Mouse (Mus musculus) hindbrain, embryonic 16.5 days (tissue): ENCODE results near the gene Samd4. TPM values are rescaled to one million over a fixed set of nuclear protein-coding genes. Genes with fewer than 3 reads are reported as not detected.
"Not testable (repeated sequence)": the region's sequence is repeated elsewhere in the genome, so short reads cannot be mapped to it uniquely, and the experiment has no call there.

Experiments
- ATAC-seq: fragments of 200-750 bp; cut with Nextera tagmentation; 2 replicates; pipeline ENCODE4 v1.8.0; 2017; ENCODE audit warnings: moderate TSS enrichment, moderate library complexity
- H3K27ac ChIP-seq: fragments of 300-500 bp; sonication (generic); 2 replicates; pipeline ENCODE4 v1.5.1; 2014; ENCODE audit warnings: low read depth, mild to moderate bottlenecking, control low read depth, low read length, moderate library complexity
- H3K27me3 ChIP-seq: fragments of 300-500 bp; sonication (generic); replicated peaks from 2 replicates; pipeline ENCODE4 v1.6.1; 2014; ENCODE audit warnings: low read length; ENCODE audit not compliant: control insufficient read depth, insufficient read depth
- H3K36me3 ChIP-seq: fragments of 300-500 bp; sonication (generic); 2 replicates; pipeline ENCODE4 v1.6.1; 2014; ENCODE audit warnings: mild to moderate bottlenecking, low read length, moderate library complexity, mixed read lengths; ENCODE audit not compliant: control insufficient read depth, insufficient read depth
- H3K4me1 ChIP-seq: fragments of 300-500 bp; sonication (generic); 2 replicates; pipeline ENCODE4 v1.6.1; 2014; ENCODE audit warnings: low read depth, low read length; ENCODE audit not compliant: control insufficient read depth, insufficient read depth
- H3K4me2 ChIP-seq: fragments of 300-500 bp; sonication (generic); 2 replicates; pipeline ENCODE4 v1.6.1; 2014; ENCODE audit warnings: mild to moderate bottlenecking, low read length, control low read depth, moderate library complexity
- H3K4me3 ChIP-seq: fragments of 300-500 bp; sonication (generic); 2 replicates; pipeline ENCODE4 v1.5.1; 2014; ENCODE audit warnings: mild to moderate bottlenecking, low read length, control low read depth, moderate library complexity
- H3K9ac ChIP-seq: fragments of 300-500 bp; sonication (generic); 2 replicates; pipeline ENCODE4 v1.6.1; 2014; ENCODE audit warnings: low read depth, mild to moderate bottlenecking, control low read depth, low read length, moderate library complexity
- H3K9me3 ChIP-seq: fragments of 300-500 bp; sonication (generic); 2 replicates; pipeline ENCODE4 v1.6.1; 2014; ENCODE audit warnings: mild to moderate bottlenecking, low read length, moderate library complexity; ENCODE audit not compliant: control insufficient read depth
- WGBS: fragments of 180-500 bp; shearing (Covaris S2); extraction: QIAGEN DNeasy Blood & Tissue Kit; methylation state at CpG from one replicate; pipeline ENCODE4 v1.1.7; 2014; 5-methylcytosine and 5-hydroxymethylcytosine counted together
- polyA plus RNA-seq: library from polyadenylated mRNA; unstranded; fragments of >200 nt; fragmentation: Nextera tagmentation; extraction: Ambion mirVana; gene quantifications from 2 replicates; pipeline ENCODE4 v1.2.1, GENCODE M21; 2015

Samd4 gene
- polyA plus RNA-seq, 1 experiment from 2014 or later, result 4.7 TPM

- no peak for ATAC-seq
- Histone ChIP-seq H3K9ac (no peak overlapping the region), H3K4me3 (no peak overlapping the region), H3K27ac (no peak overlapping the region), H3K4me2 (no peak overlapping the region), H3K9me3 (no peaks in the 10 kb centered on the region), H3K36me3 (0 out of 2 replicates have a peak, but pooled peaks cover 2% of the 10 kb centered on the region), H3K4me1 (no peaks in the 10 kb centered on the region), H3K27me3 (no peaks in the 10 kb centered on the region)
- 96% methylated on average over 3 of the region's 3 CpGs for WGBS
Observed at GRCm38 (mm10) chr14:47105755-47106154, 223.1 kb downstream of the Samd4 start.

- Histone ChIP-seq H3K4me3 (no peak overlapping the region), H3K27me3 (no peaks in the 10 kb centered on the region), H3K36me3 (0 out of 2 replicates have a peak, but pooled peaks cover 2% of the 10 kb centered on the region), H3K27ac (no peak overlapping the region), H3K4me2 (no peak overlapping the region), H3K9ac (no peak overlapping the region), H3K9me3 (no peaks in the 10 kb centered on the region), H3K4me1 (no peaks in the 10 kb centered on the region)
- ATAC-seq, result no peak
- 89% methylated on average over 3 of the region's 3 CpGs for WGBS
Observed at GRCm38 (mm10) chr14:47107461-47107860, 224.8 kb downstream of the Samd4 start.

- not testable (repeated sequence) for H3K4me2 ChIP-seq, H3K9me3 ChIP-seq, H3K27ac ChIP-seq, H3K4me3 ChIP-seq, H3K27me3 ChIP-seq, ATAC-seq, H3K36me3 ChIP-seq, H3K9ac ChIP-seq, H3K4me1 ChIP-seq
- WGBS, result 88% methylated on average over 5 of the region's 7 CpGs
Observed at GRCm38 (mm10) chr14:47110391-47110790, 227.7 kb downstream of the Samd4 start.

- Histone ChIP-seq H3K9me3 (no peaks in the 10 kb centered on the region), H3K27ac (no peak overlapping the region), H3K4me1 (no peaks in the 10 kb centered on the region), H3K4me3 (no peak overlapping the region), H3K36me3 (no peaks in the 10 kb centered on the region), H3K4me2 (no peak overlapping the region), H3K27me3 (no peaks in the 10 kb centered on the region), H3K9ac (no peak overlapping the region)
- no peak for ATAC-seq
- 57% methylated on average over 9 of the region's 9 CpGs for WGBS
Observed at GRCm38 (mm10) chr14:47111341-47111740, 228.7 kb downstream of the Samd4 start.

GRCm38 (mm10) chr14:47115154-47115553, 232.5 kb downstream of the Samd4 start:
- Histone ChIP-seq H3K36me3 (no peaks in the 10 kb centered on the region), H3K9me3 (no peaks in the 10 kb centered on the region), H3K4me1 (no peaks in the 10 kb centered on the region), H3K4me3 (no peak overlapping the region), H3K4me2 (no peak overlapping the region), H3K27ac (no peak overlapping the region), H3K27me3 (no peaks in the 10 kb centered on the region), H3K9ac (no peak overlapping the region)
- ATAC-seq, result no peak
- WGBS, result 68% methylated on average over 9 of the region's 9 CpGs

GRCm38 (mm10) chr14:47116062-47116762, 233.6 kb downstream of the Samd4 start:
- 86% methylated on average over 10 of the region's 10 CpGs for WGBS
- H3K9ac ChIP-seq, result no peak overlapping the region

GRCm38 (mm10) chr14:47117522-47117921, 234.9 kb downstream of the Samd4 start:
- H3K27me3 ChIP-seq, result no peaks in the 10 kb centered on the region
- no peaks in the 10 kb centered on the region for H3K9me3 ChIP-seq
- no peak overlapping the region for H3K4me3 ChIP-seq
- H3K9ac ChIP-seq, result no peak overlapping the region
- no peak overlapping the region for H3K4me2 ChIP-seq
- no peaks in the 10 kb centered on the region for H3K36me3 ChIP-seq
- WGBS, result 75% methylated on average over 7 of the region's 7 CpGs
- no peak overlapping the region for H3K27ac ChIP-seq
- H3K4me1 ChIP-seq, result no peaks in the 10 kb centered on the region
- ATAC-seq, result no peak

More at GRCm38 (mm10) chr14:47116062-47116762, 233.6 kb downstream of the Samd4 start:
- no peak overlapping the region for H3K4me3 ChIP-seq
- H3K4me1 ChIP-seq, result no peaks in the 10 kb centered on the region
- no peak overlapping the region for H3K4me2 ChIP-seq
- no peaks in the 10 kb centered on the region for H3K27me3 ChIP-seq
- no peaks in the 10 kb centered on the region for H3K36me3 ChIP-seq
- no peaks in the 10 kb centered on the region for H3K9me3 ChIP-seq
- no peak overlapping the region for H3K27ac ChIP-seq
- ATAC-seq, result no peak

- 89% methylated on average over 5 of the region's 5 CpGs for WGBS
- no peaks in the 10 kb centered on the region for H3K27me3 ChIP-seq
Observed at GRCm38 (mm10) chr14:47127987-47128386, 245.3 kb downstream of the Samd4 start.

GRCm38 (mm10) chr14:47133948-47134347, 251.3 kb downstream of the Samd4 start:
- Histone ChIP-seq H3K27me3 (no peaks in the 10 kb centered on the region), H3K4me3 (no peak overlapping the region), H3K4me1 (no peaks in the 10 kb centered on the region), H3K9me3 (no peaks in the 10 kb centered on the region), H3K27ac (no peak overlapping the region), H3K36me3 (no peaks in the 10 kb centered on the region), H3K4me2 (no peak overlapping the region), H3K9ac (no peak overlapping the region)
- peak; percentile 83 for ATAC-seq
- WGBS, result 67% methylated on average over 10 of the region's 10 CpGs

More at GRCm38 (mm10) chr14:47127987-47128386, 245.3 kb downstream of the Samd4 start:
- H3K9ac ChIP-seq, result no peak overlapping the region
- H3K4me1 ChIP-seq, result no peaks in the 10 kb centered on the region
- no peak overlapping the region for H3K27ac ChIP-seq
- H3K4me3 ChIP-seq, result no peak overlapping the region
- no peak overlapping the region for H3K4me2 ChIP-seq
- ATAC-seq, result no peak
- H3K9me3 ChIP-seq, result no peaks in the 10 kb centered on the region; the same call in 1 of the 2 replicates
- no peaks in the 10 kb centered on the region for H3K36me3 ChIP-seq
